Mouse (Mus musculus) hindbrain, embryonic 10.5 days (tissue): ENCODE data around the gene Eef2k. TPM values are rescaled to one million over a fixed set of nuclear protein-coding genes. Genes with fewer than 3 reads are reported as not detected.
"Not testable (repeated sequence)": the region's sequence is repeated elsewhere in the genome, so short reads cannot be mapped to it uniquely, and the experiment has no call there.

Experiments used
- DNase-seq: peaks from one replicate; pipeline ENCODE4 v3.0.0-alpha.2; 2017; ENCODE audit warnings: low spot score
- H3K27ac ChIP-seq: fragments of 300-500 bp; sonication (generic); 2 replicates; pipeline ENCODE4 v1.5.1; 2016; ENCODE audit warnings: mild to moderate bottlenecking, moderate library complexity
- H3K27me3 ChIP-seq: fragments of 300-500 bp; sonication (generic); 2 replicates; pipeline ENCODE4 v1.6.1; 2016; ENCODE audit warnings: mild to moderate bottlenecking; ENCODE audit not compliant: poor library complexity, insufficient read depth, severe bottlenecking
- H3K36me3 ChIP-seq: fragments of 300-500 bp; sonication (generic); 2 replicates; pipeline ENCODE4 v1.6.1; 2016; ENCODE audit warnings: mild to moderate bottlenecking, moderate library complexity
- H3K4me1 ChIP-seq: fragments of 300-500 bp; sonication (generic); replicated peaks from 2 replicates; pipeline ENCODE4 v1.6.1; 2016; ENCODE audit warnings: mild to moderate bottlenecking
- H3K4me3 ChIP-seq: fragments of 300-500 bp; sonication (generic); 2 replicates; pipeline ENCODE4 v1.5.1; 2016; ENCODE audit warnings: mild to moderate bottlenecking, moderate library complexity
- H3K9me3 ChIP-seq: fragments of 300-500 bp; sonication (generic); 2 replicates; pipeline ENCODE4 v1.6.1; 2016; ENCODE audit warnings: mild to moderate bottlenecking, moderate library complexity
- WGBS: fragments of 180-500 bp; shearing (Covaris S2); methylation state at CpG from one replicate; pipeline ENCODE4 v1.1.7; 2016; 5-methylcytosine and 5-hydroxymethylcytosine counted together
- polyA plus RNA-seq: library from polyadenylated mRNA; unstranded; fragments of >200 nt; fragmentation: Nextera tagmentation; extraction: Ambion mirVana; gene quantifications from 2 replicates; pipeline ENCODE4 v1.2.1, GENCODE M21; 2016

Eef2k gene
- polyA plus RNA-seq, 1 experiment from 2014 or later = 26.9 TPM

DNA sequence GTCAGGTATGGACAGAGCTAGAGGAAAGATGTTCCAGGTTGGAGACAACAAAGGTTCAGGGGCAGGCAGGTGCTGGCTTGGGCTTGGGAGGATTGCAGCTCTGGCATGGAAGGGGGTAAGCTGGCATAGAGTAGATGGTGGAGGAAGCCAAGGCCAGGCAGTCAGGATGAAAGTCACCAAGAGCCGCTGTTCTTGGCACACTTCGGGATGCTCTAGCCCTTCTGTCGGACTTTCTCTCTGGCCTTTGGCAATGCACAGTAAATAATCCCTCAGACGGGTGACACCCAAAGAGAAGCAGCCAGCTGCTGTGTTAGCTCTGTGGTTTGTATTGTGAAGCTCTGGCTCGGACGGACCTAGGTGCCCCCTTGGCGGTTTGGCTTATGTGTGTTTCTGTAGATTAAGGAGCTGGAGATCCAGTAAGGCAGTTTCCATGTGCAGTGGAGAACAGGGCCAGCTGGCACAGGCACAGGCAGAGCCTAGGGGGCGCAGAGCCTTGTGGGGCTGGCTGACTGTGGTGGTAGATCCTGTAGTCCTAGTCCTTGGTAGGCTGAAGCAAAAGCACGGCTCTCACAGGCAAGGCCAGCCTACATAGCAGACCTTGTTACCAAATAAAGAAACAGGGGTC lies 55.2 kb downstream of the Eef2k start:
- Histone ChIP-seq H3K27me3 (no peaks in the 10 kb centered on the region), H3K4me3 (no peak overlapping the region), H3K27ac (no peak overlapping the region), H3K36me3 (peaks cover 27% of the 10 kb centered on the region), H3K9me3 (no peaks in the 10 kb centered on the region), H3K4me1 (peaks cover 12% of the 10 kb centered on the region)
- DNase-seq = no peak
- WGBS = 92% methylated on average over 9 of the region's 9 CpGs

DNA sequence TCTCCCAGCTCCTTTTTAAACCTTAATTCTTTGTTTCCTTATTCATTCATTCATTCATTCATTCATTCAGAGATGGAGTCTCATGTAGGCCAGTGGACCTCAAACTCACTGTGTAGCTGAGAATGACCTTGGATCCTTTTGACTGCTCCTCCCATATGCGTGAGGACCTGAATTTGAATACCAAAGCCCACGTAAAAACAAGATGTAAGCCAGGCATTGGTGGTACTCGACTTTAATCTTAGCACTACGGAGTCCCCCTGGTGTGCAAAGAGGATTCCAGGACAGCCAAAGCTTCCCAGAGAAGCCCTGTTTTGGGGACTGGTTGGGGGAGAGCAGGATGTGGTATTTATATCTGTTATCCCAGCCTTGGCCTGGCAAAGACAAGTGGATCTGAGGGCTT lies 57.6 kb downstream of the Eef2k start:
- no peak overlapping the region for H3K4me3 ChIP-seq
- no peaks in the 10 kb centered on the region for H3K27me3 ChIP-seq
- no peak overlapping the region for H3K27ac ChIP-seq
- H3K4me1 ChIP-seq = peaks cover 11% of the 10 kb centered on the region
- 63% methylated on average over 4 of the region's 4 CpGs for WGBS
- H3K9me3 ChIP-seq = no peaks in the 10 kb centered on the region
- DNase-seq = no peak
- peaks cover 30% of the 10 kb centered on the region for H3K36me3 ChIP-seq

DNA sequence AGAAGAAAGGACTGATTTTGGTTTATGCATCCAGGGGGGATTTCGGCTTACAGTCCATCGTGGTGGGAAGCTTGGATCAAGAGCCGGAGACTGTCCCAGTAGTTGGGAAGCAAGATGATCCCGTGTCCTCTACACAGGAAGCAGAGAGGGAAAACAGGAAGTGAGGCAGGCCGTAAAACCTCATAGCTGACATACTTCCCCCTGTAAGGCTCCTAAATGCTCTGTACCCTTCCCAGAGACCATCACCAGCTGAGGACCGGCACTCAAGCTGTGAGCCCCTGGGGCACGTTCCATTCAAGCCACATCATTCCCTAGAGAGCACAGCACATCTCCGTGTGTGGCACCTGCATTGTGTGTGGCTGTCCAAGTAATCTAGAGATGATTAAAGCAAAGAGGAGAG lies 59.1 kb downstream of the Eef2k start:
- Histone ChIP-seq H3K4me3 (no peak overlapping the region), H3K36me3 (peaks cover 24% of the 10 kb centered on the region), H3K27me3 (no peaks in the 10 kb centered on the region), H3K9me3 (no peaks in the 10 kb centered on the region), H3K27ac (no peak overlapping the region), H3K4me1 (peaks cover 11% of the 10 kb centered on the region)
- 52% methylated on average over 8 of the region's 8 CpGs for WGBS
- DNase-seq = no peak

DNA sequence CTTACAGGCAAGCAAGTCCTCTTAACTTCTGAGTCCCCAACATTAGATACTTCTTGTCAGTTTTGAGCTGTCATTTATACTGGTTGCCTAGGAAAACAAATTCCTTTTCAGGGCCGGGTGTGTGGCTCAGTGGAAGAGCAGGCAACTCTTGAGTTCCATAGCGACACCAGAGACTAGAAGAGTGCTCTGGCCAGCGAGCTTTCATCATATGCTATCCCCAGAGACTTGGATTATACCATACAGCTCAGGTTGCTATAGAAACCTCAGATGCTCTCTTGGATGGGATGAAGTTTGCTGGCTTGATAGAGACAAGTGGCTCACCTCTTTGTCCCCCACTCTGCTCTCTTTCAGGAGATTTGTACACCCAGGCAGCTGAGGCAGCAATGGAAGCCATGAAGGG lies 60.3 kb downstream of the Eef2k start:
- peaks cover 12% of the 10 kb centered on the region for H3K4me1 ChIP-seq
- H3K4me3 ChIP-seq = no peak overlapping the region
- H3K36me3 ChIP-seq = peaks cover 24% of the 10 kb centered on the region
- H3K27me3 ChIP-seq = no peaks in the 10 kb centered on the region
- 52% methylated on average over 3 of the region's 3 CpGs for WGBS
- no peaks in the 10 kb centered on the region for H3K9me3 ChIP-seq
- no peak overlapping the region for H3K27ac ChIP-seq
- no peak for DNase-seq

DNA sequence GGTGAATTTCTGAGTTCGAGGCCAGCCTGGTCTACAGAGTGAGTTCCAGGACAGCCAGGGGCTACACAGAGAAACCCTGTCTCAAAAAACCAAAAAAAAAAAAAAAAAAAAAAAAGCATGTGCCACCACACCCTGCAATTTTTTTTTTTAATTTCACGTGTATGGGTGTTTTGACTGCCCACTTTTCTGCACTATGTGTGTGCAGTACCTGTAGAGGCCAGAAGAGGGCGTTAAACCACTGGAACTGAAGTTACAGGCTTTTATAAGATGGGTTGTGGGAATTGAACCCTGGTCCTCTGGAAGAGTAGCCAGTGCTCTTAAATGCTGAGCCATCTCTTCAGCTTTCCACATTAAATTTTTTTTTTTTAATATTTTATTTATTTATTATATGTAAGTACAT lies 67.5 kb downstream of the Eef2k start:
- not testable (repeated sequence) for H3K4me3 ChIP-seq, H3K36me3 ChIP-seq, H3K4me1 ChIP-seq, H3K9me3 ChIP-seq, DNase-seq, H3K27ac ChIP-seq, H3K27me3 ChIP-seq
- 72% methylated on average over 3 of the region's 3 CpGs for WGBS

DNA sequence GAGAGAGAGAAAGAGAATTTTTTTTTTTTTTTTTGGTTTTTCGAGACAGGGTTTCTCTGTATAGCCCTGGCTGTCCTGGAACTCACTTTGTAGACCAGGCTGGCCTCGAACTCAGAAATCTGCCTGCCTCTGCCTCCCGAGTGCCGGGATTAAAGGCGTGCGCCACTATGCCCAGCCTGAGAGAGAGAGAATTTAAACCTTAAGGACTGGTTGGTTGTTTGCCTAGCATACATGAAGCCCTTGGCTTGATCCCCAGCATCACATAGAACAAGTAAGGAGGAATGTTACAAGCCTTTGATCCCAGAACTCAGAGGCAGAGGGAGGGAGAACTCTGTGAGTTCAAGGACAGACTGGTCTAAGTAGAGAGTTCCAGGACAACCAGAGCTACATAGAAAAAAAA lies 68.6 kb downstream of the Eef2k start:
- not testable (repeated sequence) for H3K27me3 ChIP-seq, H3K4me3 ChIP-seq, H3K36me3 ChIP-seq, H3K9me3 ChIP-seq, H3K4me1 ChIP-seq, DNase-seq, H3K27ac ChIP-seq
- 91% methylated on average over 6 of the region's 6 CpGs for WGBS

DNA sequence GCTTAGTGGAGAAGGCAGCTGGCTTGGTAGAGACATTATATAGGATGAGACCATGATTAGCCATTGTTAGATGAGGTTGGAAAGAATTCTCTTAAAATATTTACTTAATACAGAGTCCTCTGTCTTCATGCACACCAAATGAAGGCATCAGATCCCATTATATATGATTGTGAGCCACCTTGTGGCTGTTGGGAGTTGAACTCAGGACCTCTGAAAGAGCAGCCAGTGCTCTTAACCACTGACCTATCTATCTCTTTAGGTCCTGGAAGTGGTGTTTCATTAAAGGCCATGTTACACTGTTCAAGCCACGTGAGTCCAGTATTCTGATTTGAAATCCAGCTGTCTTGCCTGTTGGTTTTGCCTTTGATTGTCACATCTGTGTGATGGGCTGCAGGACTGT lies 70.7 kb downstream of the Eef2k start:
- H3K9me3 ChIP-seq = no peaks in the 10 kb centered on the region
- H3K27me3 ChIP-seq = no peaks in the 10 kb centered on the region
- no peak overlapping the region for H3K4me3 ChIP-seq
- DNase-seq = no peak
- no peaks in the 10 kb centered on the region for H3K36me3 ChIP-seq
- WGBS = 45% methylated on average over 1 of the region's 1 CpGs
- peaks cover 9% of the 10 kb centered on the region for H3K4me1 ChIP-seq
- H3K27ac ChIP-seq = no peak overlapping the region

DNA sequence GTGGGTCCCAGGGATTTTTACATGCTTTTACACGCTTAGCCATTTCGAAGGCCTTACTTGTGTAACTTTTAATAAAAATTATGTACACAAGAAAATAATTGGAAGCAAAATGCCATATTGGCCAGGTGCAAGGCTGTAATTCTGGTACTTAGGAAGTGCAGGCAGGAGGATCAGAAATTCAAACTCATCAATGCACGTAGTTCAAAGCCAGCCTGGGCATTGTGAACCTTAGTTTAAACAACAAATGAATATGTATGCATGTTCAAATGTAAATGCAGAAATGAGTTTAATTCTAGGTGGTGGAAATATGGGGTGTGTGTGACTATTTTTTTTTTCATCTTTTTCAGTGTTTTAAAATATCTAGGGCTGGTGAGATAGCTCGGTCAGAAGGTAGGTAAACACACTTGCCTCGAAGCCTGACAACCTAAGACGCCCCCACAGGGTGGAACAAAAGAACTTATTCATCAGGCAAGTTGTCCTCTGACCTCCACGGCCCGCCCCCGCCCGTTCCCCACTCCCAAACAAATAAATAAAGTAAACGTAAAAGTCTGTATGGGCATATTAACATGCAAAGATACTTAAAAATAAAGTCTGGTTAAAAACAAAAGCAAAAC lies 73.7 kb downstream of the Eef2k start:
- WGBS = 20% methylated on average over 11 of the region's 11 CpGs
- no peaks in the 10 kb centered on the region for H3K27me3 ChIP-seq
- DNase-seq = no peak
- H3K36me3 ChIP-seq = no peaks in the 10 kb centered on the region
- no peaks in the 10 kb centered on the region for H3K9me3 ChIP-seq
- peak overlapping the region; percentile 97 for H3K4me3 ChIP-seq
- H3K4me1 ChIP-seq = peaks cover 24% of the 10 kb centered on the region
- H3K27ac ChIP-seq = no peak overlapping the region

DNA sequence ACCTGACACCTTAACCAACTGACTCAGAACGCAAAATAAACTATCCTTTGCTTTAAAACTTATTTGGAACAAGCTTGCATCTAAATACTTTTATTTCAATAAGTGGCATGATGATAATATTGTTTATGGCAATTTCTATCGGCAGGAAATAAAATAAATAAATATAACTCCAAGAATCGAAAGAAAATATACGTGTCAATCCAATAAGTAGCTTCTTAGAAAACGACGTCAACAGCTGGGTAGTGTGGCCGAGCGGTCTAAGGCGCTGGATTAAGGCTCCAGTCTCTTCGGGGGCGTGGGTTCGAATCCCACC lies 74.6 kb downstream of the Eef2k start:
- Histone ChIP-seq H3K27me3 (no peaks in the 10 kb centered on the region), H3K4me1 (peaks cover 24% of the 10 kb centered on the region), H3K27ac (peak overlapping the region; percentile 96; the same call in 1 of the 2 replicates), H3K9me3 (no peaks in the 10 kb centered on the region), H3K4me3 (peak overlapping the region; percentile 97), H3K36me3 (no peaks in the 10 kb centered on the region)
- 12% methylated on average over 12 of the region's 12 CpGs for WGBS
- DNase-seq = no peak

DNA sequence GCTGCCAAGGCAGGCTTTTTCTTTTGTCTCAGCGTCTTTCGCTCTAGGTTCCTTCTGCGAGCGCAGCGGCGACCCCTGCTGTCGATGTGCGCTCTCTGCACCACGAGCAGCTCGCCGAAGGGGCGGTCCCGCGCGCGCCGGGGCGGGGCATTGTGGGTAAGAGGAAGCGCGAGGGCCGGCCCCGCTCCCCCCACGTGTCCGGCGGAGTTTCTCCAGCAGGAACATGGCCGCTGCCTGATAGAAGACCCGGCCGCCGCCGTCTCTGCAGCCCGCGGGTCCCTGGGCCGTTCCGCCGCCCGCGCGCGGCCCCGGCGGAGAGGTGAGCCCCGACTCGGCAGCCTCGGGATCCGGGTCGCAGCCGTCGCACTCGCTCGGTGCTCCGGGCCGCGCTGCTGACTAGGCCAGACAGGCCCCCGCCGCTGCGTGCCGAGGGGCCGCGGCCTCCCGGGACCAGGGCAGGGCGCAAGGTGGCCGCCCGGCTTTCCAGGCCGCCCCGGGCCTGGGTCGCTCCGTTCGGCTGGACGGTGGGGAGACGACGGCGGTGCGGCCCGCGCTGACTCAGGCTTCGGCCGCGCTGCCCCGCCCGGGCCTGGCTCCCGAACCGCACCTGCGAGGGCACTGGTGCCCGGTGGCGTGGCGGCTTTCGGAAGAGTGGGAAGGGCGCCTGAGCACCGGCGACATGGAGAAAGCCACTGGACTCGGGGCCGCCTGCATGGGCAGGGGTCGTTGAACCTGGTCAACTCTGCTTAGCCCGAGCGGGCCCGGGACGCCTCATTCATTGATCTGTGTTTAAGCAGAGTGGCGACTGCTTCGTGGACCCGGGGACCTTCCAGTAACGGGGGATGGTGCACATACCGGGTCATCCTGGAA lies 75.2 kb downstream of the Eef2k start, which contains the start of gene Polr3e:
Gene Polr3e (plus strand): TSS at position 153 of the 870 bp plus-strand sequence.
- Histone ChIP-seq H3K27ac (peak within 1 kb of the TSS; percentile 96), H3K4me3 (peak within 1 kb of the TSS; percentile 97), H3K9me3 (no peaks in the 10 kb centered on the region), H3K27me3 (no peaks in the 10 kb centered on the region), H3K4me1 (peaks cover 24% of the 10 kb centered on the region), H3K36me3 (peaks cover 4% of the 10 kb centered on the region)
- WGBS = under 1% methylated on average over 102 of the region's 102 CpGs
- peak; percentile 99 for DNase-seq

DNA sequence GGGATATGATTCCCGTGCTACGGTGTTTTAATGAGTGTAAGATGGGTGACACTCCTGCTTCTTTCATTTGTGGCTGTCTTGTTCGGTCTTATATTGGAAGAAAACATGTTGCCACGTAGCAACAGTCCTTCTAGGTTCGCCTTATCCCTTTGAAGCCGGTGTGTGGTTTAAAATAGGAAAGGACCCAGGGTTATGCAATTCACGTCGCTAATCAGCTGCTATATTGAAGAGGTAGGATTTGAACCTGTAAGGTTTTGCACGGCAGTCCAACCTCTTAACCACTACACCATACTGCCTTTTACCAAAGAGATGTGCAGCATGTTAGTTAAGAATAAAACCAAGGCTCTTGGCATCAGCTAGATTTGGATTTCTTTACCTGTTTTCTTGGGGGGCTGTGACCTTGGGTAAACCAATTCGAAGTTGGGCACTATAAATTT lies 75.9 kb downstream of the Eef2k start:
- peak; percentile 61 for DNase-seq
- Histone ChIP-seq H3K4me1 (peaks cover 24% of the 10 kb centered on the region), H3K4me3 (peak overlapping the region; percentile 97), H3K9me3 (no peaks in the 10 kb centered on the region), H3K27me3 (no peaks in the 10 kb centered on the region), H3K36me3 (peaks cover 11% of the 10 kb centered on the region), H3K27ac (peak overlapping the region; percentile 96)
- WGBS = 8% methylated on average over 10 of the region's 10 CpGs

DNA sequence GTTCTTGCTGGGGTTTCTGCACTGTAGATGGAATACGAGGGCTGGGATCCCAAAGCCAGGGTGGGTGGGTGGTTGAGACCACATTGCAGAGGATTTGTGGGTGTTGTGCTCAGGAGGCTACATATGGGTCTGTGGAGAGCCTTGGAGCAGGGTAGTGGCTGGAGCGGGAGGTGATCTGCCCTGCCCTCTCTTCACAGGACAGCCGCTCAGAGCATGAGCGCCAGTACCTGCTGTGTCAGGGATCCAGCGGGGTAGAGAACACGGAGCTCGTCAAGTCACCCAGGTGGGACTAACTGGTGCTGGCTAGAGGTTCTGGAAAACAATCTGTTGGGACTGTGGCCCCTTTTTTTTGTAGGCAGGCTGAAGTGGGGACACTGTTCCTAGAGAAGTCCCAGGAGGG lies 90.5 kb downstream of the Eef2k start:
- DNase-seq = no peak
- peaks cover 99% of the 10 kb centered on the region for H3K36me3 ChIP-seq
- no peaks in the 10 kb centered on the region for H3K27me3 ChIP-seq
- 93% methylated on average over 7 of the region's 7 CpGs for WGBS
- H3K9me3 ChIP-seq = no peaks in the 10 kb centered on the region
- H3K27ac ChIP-seq = no peak overlapping the region
- no peak overlapping the region for H3K4me3 ChIP-seq
- H3K4me1 ChIP-seq = no peaks in the 10 kb centered on the region

DNA sequence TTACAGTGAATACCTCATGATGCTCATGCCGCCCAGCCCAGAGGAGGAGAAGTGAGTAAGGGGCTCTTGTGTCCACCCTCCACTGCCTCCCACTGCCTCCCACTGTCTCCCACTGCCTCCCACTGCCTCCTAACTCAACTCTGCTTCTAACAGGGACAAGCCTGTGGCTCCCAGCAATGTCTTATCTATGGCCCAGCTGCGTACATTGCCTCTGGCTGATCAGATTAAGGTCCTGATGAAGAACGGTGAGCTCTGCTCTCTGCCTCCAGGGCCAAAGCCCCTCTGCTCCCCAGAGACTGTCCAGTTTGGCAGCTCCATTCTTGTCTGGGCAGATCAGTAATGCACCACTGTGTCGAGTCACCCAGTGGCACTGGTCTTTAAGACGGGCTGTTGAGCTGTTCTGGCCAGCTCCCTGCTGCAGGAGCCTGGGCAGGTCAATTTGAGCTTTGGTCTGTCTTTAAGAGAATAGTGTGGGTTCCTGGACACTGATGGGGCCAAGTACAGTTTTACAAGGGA lies 91.1 kb downstream of the Eef2k start:
- WGBS = 92% methylated on average over 5 of the region's 5 CpGs
- H3K9me3 ChIP-seq = no peaks in the 10 kb centered on the region
- H3K27ac ChIP-seq = no peak overlapping the region
- no peaks in the 10 kb centered on the region for H3K4me1 ChIP-seq
- no peaks in the 10 kb centered on the region for H3K27me3 ChIP-seq
- peaks cover 99% of the 10 kb centered on the region for H3K36me3 ChIP-seq
- DNase-seq = no peak
- H3K4me3 ChIP-seq = no peak overlapping the region
